Mouse (Mus musculus) hindbrain, embryonic 15.5 days (tissue): ENCODE data around the gene Chst3. TPM values are rescaled to one million over a fixed set of nuclear protein-coding genes. Genes with fewer than 3 reads are reported as not detected.
A peak's percentile ranks its signal among the peaks of the same experiment; 100 is the strongest.

ENCODE experiments used
- ATAC-seq: fragments of 200-750 bp; cut with Nextera tagmentation; 2 replicates; pipeline ENCODE4 v1.8.0; 2017; ENCODE audit warnings: low read depth, moderate number of reproducible peaks, moderate TSS enrichment; ENCODE audit not compliant: low FRiP score
- H3K27ac ChIP-seq: fragments of 300-500 bp; sonication (generic); replicated peaks from 2 replicates; pipeline ENCODE4 v1.5.1; 2015; ENCODE audit warnings: mild to moderate bottlenecking, inconsistent platforms
- H3K27me3 ChIP-seq: fragments of 300-500 bp; sonication (generic); 2 replicates; pipeline ENCODE4 v1.6.1; 2015; ENCODE audit warnings: control low read depth, inconsistent platforms
- H3K36me3 ChIP-seq: fragments of 300-500 bp; sonication (generic); 2 replicates; pipeline ENCODE4 v1.6.1; 2015; ENCODE audit warnings: control low read depth, inconsistent platforms
- H3K4me1 ChIP-seq: fragments of 300-500 bp; sonication (generic); replicated peaks from 2 replicates; pipeline ENCODE4 v1.6.1; 2015; ENCODE audit warnings: control low read depth, inconsistent platforms
- H3K4me2 ChIP-seq: fragments of 300-500 bp; sonication (generic); 2 replicates; pipeline ENCODE4 v1.6.1; 2015; ENCODE audit warnings: moderate library complexity, mild to moderate bottlenecking, inconsistent platforms
- H3K4me3 ChIP-seq: fragments of 300-500 bp; sonication (generic); 2 replicates; pipeline ENCODE4 v1.5.1; 2015; ENCODE audit warnings: mild to moderate bottlenecking, inconsistent platforms
- H3K9ac ChIP-seq: fragments of 300-500 bp; sonication (generic); 2 replicates; pipeline ENCODE4 v1.6.1; 2015; ENCODE audit warnings: inconsistent platforms
- H3K9me3 ChIP-seq: fragments of 300-500 bp; sonication (generic); 2 replicates; pipeline ENCODE4 v1.6.1; 2016; ENCODE audit warnings: control low read depth, inconsistent platforms
- WGBS: fragments of 180-500 bp; shearing (Covaris S2); methylation state at CpG from one replicate; pipeline ENCODE4 v1.1.7; 2015; 5-methylcytosine and 5-hydroxymethylcytosine counted together
- polyA plus RNA-seq: library from polyadenylated mRNA; unstranded; fragments of >200 nt; fragmentation: Nextera tagmentation; extraction: Ambion mirVana; gene quantifications from 2 replicates; pipeline ENCODE4 v1.2.1, GENCODE M21; 2015

Chst3 gene
- 1.8 and 2.2 TPM in 2 replicates for polyA plus RNA-seq

DNA sequence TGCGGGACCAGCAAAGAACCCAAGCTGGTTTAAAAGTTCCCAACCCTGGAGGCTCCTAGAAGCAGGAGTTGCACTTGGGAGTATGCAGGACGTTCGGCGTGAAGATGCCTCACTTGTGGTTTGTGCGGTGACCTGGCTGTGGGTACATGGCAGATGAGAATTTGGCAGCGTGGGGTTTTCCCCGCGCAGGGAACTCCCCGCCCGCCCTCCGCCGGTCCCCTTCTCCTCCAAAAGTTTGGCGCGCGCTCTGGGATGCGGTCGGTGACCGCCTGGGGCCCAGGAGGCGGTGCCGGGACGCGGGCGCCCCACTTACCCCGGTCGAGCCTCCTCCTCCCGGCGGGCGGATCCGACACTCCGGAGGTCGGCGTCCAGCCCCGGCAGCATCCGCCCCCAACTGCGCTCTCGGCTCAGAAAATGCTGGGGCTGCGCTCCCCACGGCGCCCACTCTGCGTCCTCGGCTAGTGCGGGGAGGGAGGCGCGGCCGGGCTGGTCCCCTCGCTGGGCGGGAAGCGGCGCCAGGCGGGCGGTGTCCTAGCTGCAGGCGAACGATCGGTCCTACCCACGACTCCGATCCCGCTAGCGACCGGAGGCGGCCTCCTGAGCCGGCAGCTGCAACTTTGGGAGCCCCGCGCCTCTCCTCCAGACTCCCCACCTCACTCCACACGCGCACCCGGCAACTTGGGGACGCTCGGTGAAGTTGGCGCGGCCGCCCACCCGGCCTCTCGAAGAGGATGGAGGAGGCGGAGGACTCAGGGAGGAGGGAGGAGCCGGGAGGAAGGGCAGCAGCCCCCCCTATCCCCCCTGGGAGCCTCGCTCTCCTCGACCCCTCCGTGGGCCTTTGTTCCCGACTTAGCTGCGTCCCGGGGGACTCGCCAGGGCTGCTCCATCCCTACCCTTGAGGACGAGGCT, at the start of gene Chst3:
Gene Chst3, minus strand, starts transcription at position 670 of the 909 bp plus-strand sequence.
- H3K4me2 ChIP-seq, result peak within 1 kb of the TSS; percentile 99
- peak within 1 kb of the TSS; percentile 60 for H3K4me3 ChIP-seq
- ATAC-seq, result peak; percentile 75
- peak within 1 kb of the TSS; percentile 58 for H3K9ac ChIP-seq
- H3K4me1 ChIP-seq, result peaks cover 31% of the 10 kb centered on the region
- whole genome bisulfite sequencing, result under 1% methylated on average over 82 of the region's 83 CpGs
- peak within 1 kb of the TSS; percentile 76 for H3K27ac ChIP-seq
- H3K27me3 ChIP-seq, result peaks cover 9% of the 10 kb centered on the region; the same call in 1 of the 2 replicates
- no peaks in the 10 kb centered on the region for H3K36me3 ChIP-seq
- no peaks in the 10 kb centered on the region for H3K9me3 ChIP-seq

DNA sequence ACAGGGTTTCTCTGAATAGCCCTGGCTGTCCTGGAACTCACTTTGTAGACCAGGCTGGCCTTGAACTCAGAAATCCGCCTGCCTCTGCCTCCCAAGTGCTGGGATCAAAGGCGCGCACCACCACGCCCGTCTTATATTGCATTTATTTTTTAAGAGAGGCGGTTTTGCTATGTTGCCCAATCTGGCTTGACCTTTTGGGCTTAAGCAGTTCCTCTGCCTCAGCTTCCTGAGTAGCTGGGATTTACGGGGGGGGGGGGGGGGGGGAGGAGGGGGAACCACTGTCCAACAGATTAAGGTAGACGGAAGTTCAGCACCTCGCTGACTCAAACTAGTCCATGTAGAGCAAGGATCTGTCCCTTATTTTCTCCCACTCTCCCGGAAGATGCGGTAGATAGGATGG, 49.7 kb upstream of the Chst3 start:
- H3K27me3 ChIP-seq, result no peaks in the 10 kb centered on the region
- H3K27ac ChIP-seq, result no peak overlapping the region
- WGBS, result 97% methylated on average over 10 of the region's 11 CpGs
- no peaks in the 10 kb centered on the region for H3K9me3 ChIP-seq
- no peak overlapping the region for H3K4me3 ChIP-seq
- H3K4me1 ChIP-seq, result no peaks in the 10 kb centered on the region
- no peak overlapping the region for H3K9ac ChIP-seq
- H3K36me3 ChIP-seq, result no peaks in the 10 kb centered on the region
- ATAC-seq, result no peak
- H3K4me2 ChIP-seq, result no peak overlapping the region

DNA sequence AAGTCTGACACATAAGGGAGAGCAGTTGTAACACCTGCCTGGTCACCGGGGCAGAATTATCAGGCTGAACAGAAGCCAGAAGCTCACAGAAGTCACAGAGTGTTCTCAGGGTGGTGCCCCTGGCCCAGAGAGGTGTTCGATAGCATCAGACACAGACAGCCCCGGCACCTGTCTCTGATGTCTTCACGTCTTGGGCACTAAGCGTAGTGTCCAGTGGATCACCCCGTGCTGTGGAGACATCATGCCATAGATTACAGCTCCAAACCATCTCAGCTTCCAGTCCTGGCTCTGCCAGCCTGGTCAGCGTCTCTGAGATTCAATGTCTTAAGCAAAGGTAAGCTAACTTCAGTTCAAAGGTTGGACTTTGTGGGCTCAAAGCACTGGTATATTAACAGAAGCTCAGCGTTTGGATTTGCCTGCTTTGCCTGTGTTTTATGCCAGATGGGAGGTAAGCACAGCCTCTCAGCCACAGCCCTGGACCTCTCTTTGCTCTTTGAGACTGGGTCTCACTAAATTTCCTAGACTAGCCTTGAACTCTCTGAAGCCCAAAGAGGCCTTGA, 47.9 kb upstream of the Chst3 start:
- Histone ChIP-seq H3K4me3 (no peak overlapping the region), H3K4me2 (no peak overlapping the region), H3K9ac (no peak overlapping the region), H3K27me3 (no peaks in the 10 kb centered on the region), H3K9me3 (no peaks in the 10 kb centered on the region), H3K27ac (no peak overlapping the region), H3K4me1 (peaks cover 5% of the 10 kb centered on the region; the same call in 1 of the 2 replicates), H3K36me3 (no peaks in the 10 kb centered on the region)
- WGBS, result 95% methylated on average over 8 of the region's 8 CpGs
- no peak for ATAC-seq

- Histone ChIP-seq H3K36me3 (no peaks in the 10 kb centered on the region), H3K4me3 (no peak overlapping the region), H3K9me3 (no peaks in the 10 kb centered on the region), H3K4me2 (no peak overlapping the region), H3K4me1 (peaks cover 5% of the 10 kb centered on the region; the same call in 1 of the 2 replicates), H3K27me3 (no peaks in the 10 kb centered on the region), H3K27ac (no peak overlapping the region), H3K9ac (no peak overlapping the region)
- ATAC-seq, result no peak
- 70% methylated on average over 10 of the region's 10 CpGs for WGBS
These were observed 46.2 kb upstream of the Chst3 start for GRCm38 (mm10) chr10:60265252-60265651.

DNA sequence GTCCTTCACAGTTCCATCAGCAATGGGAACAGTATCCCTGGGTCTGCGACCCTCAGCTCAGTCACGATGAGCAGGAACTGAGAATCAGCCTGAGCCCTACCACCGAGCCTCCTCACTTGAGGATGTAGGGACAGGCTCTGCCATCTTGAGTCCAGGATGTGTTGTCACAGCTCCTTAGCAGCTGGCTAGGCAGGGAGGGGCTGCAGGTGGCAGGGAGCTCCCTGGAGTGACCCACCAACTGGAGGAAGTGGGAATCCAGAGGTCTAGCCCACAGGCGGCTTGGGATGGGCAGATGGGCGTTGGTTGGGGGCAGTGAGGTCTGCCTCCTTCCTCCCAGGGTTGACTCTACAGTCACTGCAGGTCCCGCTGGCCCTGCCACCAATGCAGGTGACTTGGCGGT, 44.3 kb upstream of the Chst3 start:
- no peak overlapping the region for H3K4me2 ChIP-seq
- H3K9me3 ChIP-seq, result no peaks in the 10 kb centered on the region
- no peaks in the 10 kb centered on the region for H3K27me3 ChIP-seq
- H3K9ac ChIP-seq, result no peak overlapping the region
- WGBS, result 87% methylated on average over 5 of the region's 7 CpGs
- H3K4me1 ChIP-seq, result peaks cover 5% of the 10 kb centered on the region; the same call in 1 of the 2 replicates
- H3K36me3 ChIP-seq, result no peaks in the 10 kb centered on the region
- no peak overlapping the region for H3K27ac ChIP-seq
- H3K4me3 ChIP-seq, result no peak overlapping the region
- ATAC-seq, result no peak; the same call in 1 of the 2 replicates

DNA sequence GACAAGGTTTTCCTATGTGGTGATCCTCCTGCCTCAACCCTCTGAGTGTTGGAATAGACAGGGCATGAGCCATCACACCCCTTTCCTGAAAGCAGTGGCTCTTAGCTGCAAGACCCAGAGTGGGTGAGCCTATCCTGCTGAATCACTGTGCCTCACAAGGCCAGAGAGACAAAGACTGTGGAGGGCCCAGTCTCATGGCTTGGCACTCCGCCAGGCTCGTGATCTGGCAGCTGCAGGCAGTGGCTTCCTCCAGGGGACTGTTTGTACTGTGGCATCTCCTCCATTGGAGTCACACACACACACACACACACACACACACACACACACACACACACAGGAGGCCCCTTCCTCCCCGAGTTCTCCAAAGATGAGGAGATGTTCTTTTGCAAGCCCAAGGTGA, 43.3 kb upstream of the Chst3 start:
- peak; percentile 83 for ATAC-seq
- Histone ChIP-seq H3K4me2 (no peak overlapping the region), H3K27ac (peak overlapping the region; percentile 64), H3K27me3 (no peaks in the 10 kb centered on the region), H3K9me3 (no peaks in the 10 kb centered on the region), H3K4me1 (peaks cover 5% of the 10 kb centered on the region; the same call in 1 of the 2 replicates), H3K9ac (no peak overlapping the region), H3K4me3 (no peak overlapping the region), H3K36me3 (no peaks in the 10 kb centered on the region)
- 33% methylated on average over 3 of the region's 3 CpGs for WGBS

- Histone ChIP-seq H3K9ac (no peak overlapping the region), H3K4me1 (peaks cover 5% of the 10 kb centered on the region; the same call in 1 of the 2 replicates), H3K9me3 (no peaks in the 10 kb centered on the region), H3K4me2 (no peak overlapping the region), H3K4me3 (no peak overlapping the region), H3K27me3 (no peaks in the 10 kb centered on the region), H3K27ac (no peak overlapping the region), H3K36me3 (no peaks in the 10 kb centered on the region)
- WGBS, result 41% methylated on average over 5 of the region's 5 CpGs
- no peak for ATAC-seq
These were observed 42.5 kb upstream of the Chst3 start for GRCm38 (mm10) chr10:60261530-60261929.

GRCm38 (mm10) chr10:60260557-60261294, 41.7 kb upstream of the Chst3 start:
- no peaks in the 10 kb centered on the region for H3K36me3 ChIP-seq
- WGBS, result 92% methylated on average over 5 of the region's 5 CpGs
- H3K4me3 ChIP-seq, result no peak overlapping the region
- no peak for ATAC-seq
- no peak overlapping the region for H3K4me2 ChIP-seq
- H3K4me1 ChIP-seq, result peaks cover 5% of the 10 kb centered on the region; the same call in 1 of the 2 replicates
- H3K9me3 ChIP-seq, result no peaks in the 10 kb centered on the region
- no peak overlapping the region for H3K9ac ChIP-seq
- H3K27me3 ChIP-seq, result no peaks in the 10 kb centered on the region
- no peak overlapping the region for H3K27ac ChIP-seq

DNA sequence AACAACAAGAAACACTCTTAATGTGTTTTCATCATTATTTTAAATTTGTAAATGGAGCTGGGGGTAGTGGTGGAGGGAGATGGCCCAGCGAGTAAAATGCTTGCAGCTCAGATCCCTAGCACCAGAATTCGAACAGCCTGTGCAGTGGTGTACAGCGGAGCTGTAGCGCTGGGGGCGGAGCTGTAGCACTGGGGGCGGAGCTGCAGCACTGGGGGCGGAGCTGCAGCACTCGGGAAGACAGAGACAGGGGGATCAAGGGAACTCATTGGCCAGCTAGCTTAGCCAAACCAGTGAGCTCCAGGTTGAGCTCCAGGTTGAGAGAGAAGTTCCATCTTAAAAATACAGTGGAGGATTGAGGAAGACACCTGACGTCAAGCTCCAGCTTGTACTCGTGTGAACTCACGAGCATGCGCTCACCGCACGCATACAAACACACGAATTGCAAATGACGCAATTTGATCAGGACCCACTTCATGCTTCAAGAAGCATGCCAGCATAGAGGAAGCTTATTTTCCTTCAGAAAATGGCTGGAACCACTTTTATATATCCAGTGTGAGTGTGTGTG, 38.3 kb upstream of the Chst3 start:
- Histone ChIP-seq H3K9ac (no peak overlapping the region), H3K4me1 (peaks cover 5% of the 10 kb centered on the region; the same call in 1 of the 2 replicates), H3K4me2 (no peak overlapping the region), H3K27me3 (no peaks in the 10 kb centered on the region), H3K36me3 (no peaks in the 10 kb centered on the region), H3K4me3 (no peak overlapping the region), H3K27ac (no peak overlapping the region), H3K9me3 (no peaks in the 10 kb centered on the region)
- WGBS, result 57% methylated on average over 16 of the region's 16 CpGs
- ATAC-seq, result no peak

GRCm38 (mm10) chr10:60256088-60256487, 37.0 kb upstream of the Chst3 start:
- Histone ChIP-seq H3K4me2 (no peak overlapping the region), H3K9me3 (no peaks in the 10 kb centered on the region), H3K4me3 (no peak overlapping the region), H3K4me1 (no peaks in the 10 kb centered on the region), H3K27me3 (no peaks in the 10 kb centered on the region), H3K9ac (no peak overlapping the region), H3K27ac (no peak overlapping the region), H3K36me3 (no peaks in the 10 kb centered on the region)
- ATAC-seq, result no peak
- 92% methylated on average over 6 of the region's 6 CpGs for WGBS

GRCm38 (mm10) chr10:60252606-60253005, 33.5 kb upstream of the Chst3 start:
- H3K9me3 ChIP-seq, result no peaks in the 10 kb centered on the region
- no peak overlapping the region for H3K4me2 ChIP-seq
- H3K4me1 ChIP-seq, result no peaks in the 10 kb centered on the region
- no peak overlapping the region for H3K4me3 ChIP-seq
- no peak for ATAC-seq
- WGBS, result 86% methylated on average over 4 of the region's 4 CpGs
- no peaks in the 10 kb centered on the region for H3K36me3 ChIP-seq
- no peak overlapping the region for H3K9ac ChIP-seq
- no peaks in the 10 kb centered on the region for H3K27me3 ChIP-seq
- no peak overlapping the region for H3K27ac ChIP-seq
